Mouse (Mus musculus) heart, adult 11 months (tissue): ENCODE results near the gene Fancg.

Experiments used
- DNase-seq: peaks from one replicate; pipeline ENCODE4 v3.0.0; 2022

The Fancg gene

DNA sequence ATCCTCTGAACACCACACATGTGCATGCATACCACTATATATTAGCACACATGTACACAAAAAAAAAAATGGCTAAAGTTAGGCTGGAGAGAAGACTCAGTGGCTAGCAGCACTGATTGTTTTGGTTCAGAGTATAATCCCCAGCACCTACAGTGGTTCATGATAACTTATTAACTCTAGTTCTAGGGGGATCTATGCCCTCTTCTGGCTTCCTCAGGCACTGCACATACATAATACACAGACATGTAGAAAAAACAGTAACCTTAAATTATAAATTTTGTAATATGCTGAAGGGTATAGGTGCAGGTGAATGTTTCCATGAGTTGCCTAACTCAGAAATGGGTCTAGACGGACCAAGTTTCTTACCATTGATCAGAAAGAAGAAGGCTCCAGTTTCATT, 22.0 kb downstream of the Fancg start:
- no peak for DNase-seq

DNA sequence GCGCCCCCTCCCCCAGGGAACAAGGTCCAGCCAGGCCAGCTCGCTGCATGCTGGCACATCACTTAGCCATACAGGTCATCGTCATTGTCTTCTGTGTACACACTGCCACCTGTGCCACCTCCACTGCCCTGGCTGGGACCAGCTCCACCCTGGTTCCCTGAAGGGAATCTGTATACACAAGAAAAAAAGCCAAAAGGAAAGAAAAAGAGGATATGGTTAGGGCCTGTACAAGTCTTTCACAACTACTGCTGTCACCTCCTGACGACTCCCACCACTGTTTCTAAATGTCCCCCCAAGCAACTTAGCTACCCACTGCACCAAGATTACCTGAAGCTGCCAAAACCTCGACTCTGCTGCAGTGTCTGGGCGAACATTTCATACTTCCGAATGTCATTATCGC, 29.8 kb downstream of the Fancg start:
- DNase-seq: peak; percentile 68

DNA sequence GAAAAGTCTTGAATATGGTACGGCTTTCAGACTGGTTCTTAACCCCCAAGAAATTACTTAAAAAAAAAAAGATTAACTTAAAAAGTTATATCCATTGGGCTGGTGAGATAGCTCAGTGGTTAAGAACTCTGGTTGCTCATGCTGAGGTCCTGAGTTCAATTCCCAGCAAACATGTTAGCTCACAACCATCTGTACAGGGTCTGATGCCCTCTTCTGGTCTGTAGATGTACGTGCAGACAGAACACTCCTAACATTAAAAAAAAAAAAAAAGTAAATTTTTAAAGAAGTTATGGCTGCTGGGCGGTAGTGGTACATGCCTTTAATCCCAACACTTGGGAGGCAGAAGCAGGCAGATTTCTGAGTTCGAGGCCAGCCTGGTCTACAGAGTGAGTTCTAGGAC, 32.2 kb downstream of the Fancg start:
- DNase-seq: peak; percentile 12

DNA sequence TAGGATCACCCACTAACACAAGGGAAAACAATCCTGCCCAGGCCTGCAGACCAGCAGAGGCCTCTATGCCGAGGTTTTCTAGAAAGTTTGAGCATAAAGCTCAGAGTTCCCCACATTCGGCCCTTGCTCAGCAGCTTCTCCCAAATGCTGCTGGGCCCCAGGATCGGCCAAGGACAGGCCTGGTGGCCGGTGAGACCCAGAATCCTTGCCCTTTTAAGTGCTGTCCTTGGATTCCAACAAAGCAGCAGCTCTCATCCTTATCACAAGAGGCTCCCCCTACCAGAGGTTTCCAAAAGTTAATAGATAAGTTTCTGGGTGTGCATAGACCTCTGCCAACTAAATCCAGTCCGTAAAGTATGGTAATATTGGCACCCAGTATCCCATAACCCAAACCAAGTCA, 36.4 kb downstream of the Fancg start:
- DNase-seq: peak; percentile 58

DNA sequence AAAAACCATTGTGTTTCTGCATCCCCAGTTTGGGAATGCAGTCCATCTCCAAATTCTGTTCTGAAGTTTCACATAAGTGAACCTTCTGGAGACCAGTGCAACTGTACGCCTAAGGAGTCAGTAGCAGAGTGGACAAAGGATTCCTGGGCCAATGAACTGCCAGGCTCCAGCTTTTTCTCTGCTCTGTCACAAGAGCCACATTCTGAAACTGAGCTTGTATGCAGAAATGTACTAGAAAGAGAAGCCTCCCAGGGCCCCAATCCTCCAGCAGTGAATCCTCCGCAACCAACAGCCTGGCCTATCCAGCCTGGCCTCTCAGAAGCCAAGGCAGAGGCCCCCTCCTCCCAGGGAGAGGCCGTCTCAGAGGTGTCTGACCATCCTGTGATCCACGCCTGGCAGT, 37.4 kb downstream of the Fancg start:
- DNase-seq: no peak

DNA sequence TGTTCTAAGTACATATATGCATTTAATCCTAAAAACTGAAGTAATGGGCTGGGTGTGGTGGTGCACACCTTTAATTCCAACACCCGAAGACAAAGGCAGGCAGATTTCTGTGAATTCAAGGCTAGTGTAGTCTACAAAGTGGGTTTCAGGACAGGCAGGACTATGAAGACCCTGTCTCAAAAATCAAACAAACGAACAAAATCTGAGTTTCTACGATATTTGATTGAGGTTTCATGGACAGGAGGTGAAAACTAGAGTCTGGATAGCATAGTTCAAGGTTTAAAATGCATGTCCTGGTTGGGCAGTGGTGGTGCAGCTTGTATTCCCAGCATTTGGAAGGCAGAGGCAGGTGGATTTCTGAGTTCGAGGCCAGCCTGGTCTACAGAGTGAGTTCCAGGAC, 41.0 kb downstream of the Fancg start, which contains the start of gene 1700022I11Rik:
Gene 1700022I11Rik, plus strand, starts transcription at position 301 of the 400 bp plus-strand sequence.
- DNase-seq: no peak

DNA sequence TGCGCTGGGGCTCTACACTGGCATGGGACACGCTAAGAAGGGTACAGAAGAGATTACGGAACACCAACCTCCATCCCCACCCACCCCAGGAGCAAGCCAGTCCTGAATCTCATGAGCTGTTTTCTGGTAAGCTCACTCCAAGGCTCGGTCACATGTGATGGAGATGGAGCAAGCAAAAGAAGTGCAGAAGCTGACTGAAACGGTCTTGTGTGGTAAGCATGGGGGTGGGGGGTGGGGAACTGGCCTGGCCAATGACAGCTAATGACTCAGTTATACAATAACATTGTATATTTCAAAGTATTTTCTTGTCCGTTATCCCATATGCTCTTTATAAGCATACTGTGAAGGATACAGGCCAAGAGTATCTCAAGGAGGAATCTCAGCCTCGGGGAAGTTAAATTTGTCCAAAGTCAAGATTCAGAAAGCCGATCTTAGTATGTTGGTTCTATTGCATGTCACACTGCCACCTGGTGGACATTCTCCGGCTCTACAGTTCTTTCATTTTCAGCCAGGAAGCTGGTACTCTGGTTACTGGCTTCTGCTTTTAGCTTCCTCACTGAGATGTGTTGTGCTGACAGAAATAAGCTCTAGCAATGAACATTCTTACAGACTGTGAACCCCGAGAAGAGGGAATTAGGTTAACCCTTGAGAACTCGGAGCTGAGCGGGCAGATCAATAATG, 45.1 kb downstream of the Fancg start:
- peak; percentile 89 for DNase-seq

DNA sequence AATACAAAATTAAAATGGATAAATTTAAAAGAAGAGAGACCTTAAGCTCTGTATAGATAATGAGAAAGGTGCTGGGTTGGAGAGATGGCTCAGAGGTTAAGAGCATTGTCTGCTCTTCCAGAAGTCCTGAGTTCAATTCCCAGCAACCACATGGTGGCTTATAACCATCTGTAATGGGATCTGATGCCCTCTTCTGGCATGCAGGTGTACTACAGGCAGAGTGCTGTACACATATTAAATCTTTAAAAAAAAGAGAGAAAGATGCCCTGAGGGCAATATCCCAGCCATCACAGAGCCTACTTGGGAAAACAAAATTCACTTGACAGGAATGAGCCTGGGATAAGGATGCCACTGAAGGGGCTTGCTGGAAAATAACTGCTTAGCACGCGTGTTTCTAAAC, 46.8 kb downstream of the Fancg start:
- DNase-seq: no peak

DNA sequence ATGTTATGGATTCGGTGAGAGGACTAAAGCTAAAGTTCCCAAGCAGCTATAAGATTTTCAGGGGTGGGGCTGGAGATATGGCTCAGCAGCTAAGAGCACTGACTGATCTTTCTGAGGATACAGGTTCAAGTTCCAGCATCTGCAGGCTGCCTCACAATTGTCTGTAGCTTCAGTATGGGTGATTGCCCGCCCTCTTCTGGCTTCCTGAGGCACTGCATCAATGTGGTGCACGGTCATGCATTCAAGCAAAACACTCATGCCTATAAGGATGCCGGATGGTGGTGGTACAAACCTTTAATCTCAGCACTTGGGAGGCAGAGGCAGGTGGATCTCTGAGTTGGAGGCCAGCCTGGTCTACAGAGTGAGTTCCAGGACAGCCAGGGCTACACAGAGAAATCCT, 48.7 kb downstream of the Fancg start:
- DNase-seq: peak; percentile 94

DNA sequence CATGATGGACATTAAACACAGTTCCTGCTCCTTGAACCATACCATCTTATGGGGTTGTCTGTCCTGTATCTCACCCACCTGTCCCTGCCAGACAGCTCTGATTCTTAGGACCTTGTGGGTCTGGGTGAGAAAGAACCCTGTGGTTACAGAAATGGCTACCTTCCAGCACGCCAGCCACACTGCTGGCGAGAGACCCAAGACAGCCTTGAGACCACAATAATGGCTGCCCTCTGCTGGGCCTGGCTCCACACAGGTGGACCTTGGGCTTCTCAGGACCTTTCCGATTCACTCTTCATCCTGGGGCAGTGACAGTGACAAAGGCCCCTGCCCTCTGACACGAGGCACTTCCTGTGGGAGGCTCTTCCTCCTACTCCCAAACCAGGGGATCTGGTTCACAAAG, 50.9 kb downstream of the Fancg start:
- peak; percentile 89 for DNase-seq

DNA sequence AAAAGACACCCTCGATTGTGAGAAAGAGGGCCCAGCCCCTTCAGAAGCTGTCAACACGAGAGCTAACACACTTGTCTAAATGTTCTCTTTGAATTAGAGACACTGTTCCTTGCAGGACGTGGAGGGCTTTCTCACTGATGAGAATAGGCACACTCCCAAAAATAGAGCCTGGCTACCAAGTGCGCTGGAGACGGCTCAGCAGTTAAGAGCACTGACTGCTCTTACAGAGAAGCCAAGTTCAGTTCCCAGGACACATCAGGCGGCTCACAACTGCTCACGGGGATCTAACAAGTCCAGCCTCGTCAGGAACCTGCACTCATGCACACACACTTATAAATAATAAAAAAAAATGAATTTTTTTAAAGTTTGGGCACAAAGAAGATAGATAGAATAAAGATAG, 51.4 kb downstream of the Fancg start:
- DNase-seq: peak; percentile 97

DNA sequence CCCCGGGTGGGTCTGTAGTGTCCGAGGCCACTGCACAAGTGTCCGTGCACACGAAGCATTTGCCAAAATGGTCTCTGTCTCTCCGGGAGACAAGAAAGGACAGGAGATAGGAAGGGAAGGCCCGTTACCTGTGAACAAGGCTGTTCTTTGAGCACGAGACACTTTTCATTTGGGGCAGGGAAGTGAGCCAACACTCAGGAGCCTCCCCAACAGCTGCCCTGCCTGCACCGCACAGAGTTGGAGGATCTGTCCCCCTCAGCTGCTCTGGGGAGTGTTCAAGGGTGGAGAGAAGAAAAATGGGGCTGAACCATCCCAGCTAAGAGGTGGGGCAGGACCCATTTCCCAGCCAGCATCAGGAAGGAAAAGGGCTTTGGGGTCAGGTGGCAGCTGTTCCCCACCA, 52.3 kb downstream of the Fancg start:
- DNase-seq: peak; percentile 91

DNA sequence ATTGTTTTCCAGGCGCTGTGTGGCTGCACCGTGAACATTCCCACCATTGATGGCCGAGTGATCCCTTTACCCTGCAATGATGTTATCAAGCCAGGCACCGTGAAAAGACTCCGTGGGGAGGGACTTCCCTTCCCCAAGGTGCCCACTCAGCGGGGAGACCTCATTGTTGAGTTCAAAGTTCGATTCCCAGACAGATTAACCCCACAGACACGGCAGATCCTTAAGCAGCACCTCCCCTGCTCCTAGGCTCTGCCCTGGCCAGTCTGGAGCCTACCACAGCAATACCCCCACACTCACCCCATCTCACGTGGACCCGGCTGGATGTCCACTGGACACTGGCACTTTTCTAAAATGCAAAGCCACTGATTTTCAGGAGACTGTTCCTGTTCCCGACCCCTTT, 53.0 kb downstream of the Fancg start:
- peak; percentile 88 for DNase-seq

DNA sequence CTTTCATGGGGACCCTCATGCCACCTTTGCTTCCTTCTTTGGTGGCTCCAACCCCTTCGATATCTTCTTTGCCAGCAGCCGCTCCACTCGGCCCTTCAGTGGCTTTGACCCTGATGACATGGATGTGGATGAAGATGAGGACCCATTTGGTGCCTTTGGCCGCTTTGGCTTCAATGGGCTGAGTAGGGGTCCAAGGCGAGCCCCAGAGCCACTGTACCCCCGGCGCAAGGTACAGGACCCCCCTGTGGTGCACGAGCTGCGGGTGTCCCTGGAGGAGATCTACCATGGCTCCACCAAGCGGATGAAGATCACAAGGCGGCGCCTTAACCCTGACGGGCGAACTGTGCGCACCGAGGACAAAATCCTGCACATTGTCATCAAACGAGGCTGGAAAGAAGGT, 53.7 kb downstream of the Fancg start:
- peak; percentile 92 for DNase-seq

DNA sequence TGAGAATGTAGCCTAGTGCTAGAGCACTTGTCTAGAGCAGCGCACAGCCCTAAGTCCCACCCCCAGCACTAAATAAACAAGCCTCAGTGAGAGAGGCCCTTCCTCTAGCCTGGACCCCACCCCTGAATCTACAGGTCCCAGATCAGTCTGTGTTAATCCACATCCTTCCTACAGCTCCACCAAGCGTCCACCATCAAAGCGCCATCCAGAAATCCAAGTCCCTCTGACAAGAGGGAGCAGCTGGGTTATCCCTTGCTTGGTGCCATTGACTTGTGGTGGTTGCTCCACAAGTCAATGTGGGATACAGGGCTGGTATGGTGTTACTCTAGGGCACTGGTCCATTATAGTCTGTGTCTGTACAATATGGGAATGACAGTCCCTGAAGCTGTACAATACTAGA, 55.1 kb downstream of the Fancg start:
- peak; percentile 89 for DNase-seq

DNA sequence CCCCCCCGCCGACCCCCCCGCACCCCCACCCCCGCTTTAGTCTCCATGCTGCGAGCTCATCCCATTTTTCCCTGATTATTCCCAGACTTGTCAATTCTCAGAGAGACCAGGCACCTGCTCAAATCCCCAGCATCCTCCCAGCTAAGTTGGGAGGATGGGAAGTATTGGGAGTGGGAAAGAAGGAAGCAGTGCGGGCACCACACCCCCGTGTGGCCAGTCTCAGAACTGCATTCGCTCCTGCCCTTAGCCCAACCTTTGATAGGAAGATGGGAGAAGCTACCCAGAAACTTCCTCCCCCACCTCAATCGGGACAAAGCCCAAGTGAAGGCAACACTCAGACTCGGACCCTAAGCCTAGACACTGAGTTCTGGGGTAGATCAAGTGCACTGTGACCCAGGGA, 56.0 kb downstream of the Fancg start:
- DNase-seq: peak; percentile 96

DNA sequence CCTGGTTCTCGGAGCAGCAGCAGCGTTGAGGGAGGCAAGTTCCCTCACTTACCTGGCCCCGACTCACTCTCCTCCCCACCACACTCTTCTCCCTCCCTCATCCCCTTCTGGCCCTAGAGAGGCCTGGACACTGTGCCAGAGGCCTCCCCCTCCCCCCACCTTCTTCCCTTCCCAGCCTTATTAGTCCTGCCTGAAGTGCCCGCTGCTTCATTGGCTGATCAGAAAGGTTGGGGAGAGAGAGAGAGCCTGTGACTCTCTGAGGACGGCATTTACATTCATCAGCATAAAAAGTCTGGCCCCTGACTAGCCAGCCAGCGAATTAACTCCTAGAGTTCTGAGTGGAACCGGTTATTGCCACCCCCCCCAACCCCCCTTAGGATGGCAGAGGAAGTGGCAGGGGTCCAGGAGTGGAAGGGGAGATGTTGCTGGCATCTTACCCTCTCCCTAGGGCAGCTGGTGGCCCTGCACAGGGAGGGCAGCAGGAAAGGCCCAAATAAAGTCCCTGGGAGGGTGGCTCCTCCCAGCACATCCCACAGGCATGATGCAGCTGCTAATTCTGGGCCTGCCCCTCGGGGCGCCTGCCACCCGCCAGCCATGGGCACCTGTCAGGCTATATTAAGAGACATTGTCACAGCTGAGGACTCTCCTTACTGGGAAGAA, 56.7 kb downstream of the Fancg start:
- DNase-seq: peak; percentile 99

DNA sequence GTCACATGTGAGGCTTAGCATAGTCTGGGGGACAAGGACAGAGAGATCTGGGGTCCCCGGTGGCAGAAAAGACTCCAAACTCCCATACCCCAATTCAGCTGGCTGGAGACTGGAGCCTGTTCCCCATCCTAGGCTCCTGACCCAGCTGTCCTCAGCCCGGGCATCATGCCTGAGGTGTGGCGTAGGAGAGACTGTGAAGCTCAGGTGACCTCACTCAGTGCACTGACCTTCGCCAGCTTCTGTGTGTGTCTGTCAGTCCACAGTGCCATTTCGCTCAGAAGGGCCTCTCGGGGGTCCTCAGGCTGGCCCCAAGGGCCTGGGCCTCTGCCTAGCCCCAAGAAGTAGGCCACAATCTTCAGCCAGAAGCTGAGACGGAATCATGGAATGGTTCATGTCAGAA, 57.7 kb downstream of the Fancg start:
- DNase-seq: peak; percentile 97
